Mouse (Mus musculus) kidney, adult 2 months (tissue): ENCODE data around the gene Cdc20.

Source experiments
- CTCF ChIP-seq: fragments of 200-500 bp; conservative IDR thresholded peaks from 2 replicates; pipeline ENCODE4 v1.5.1; 2011; ENCODE audit warnings: low read depth, mild to moderate bottlenecking, control low read depth, low read length, moderate library complexity, mixed read lengths; ENCODE audit not compliant: insufficient read depth, insufficient read length
- POLR2A ChIP-seq: fragments of 200-500 bp; IDR thresholded peaks from one replicate; pipeline ENCODE4 v1.6.1; 2011; ENCODE audit warnings: low read depth, low read length, control low read depth

- no peak for TF ChIP-seq POLR2A
- no peak for TF ChIP-seq CTCF
Measured at GRCm38 (mm10) chr4:118390146-118390545, 47.0 kb downstream of the Cdc20 start.
